Mouse (Mus musculus): ENCODE data around the gene Zbtb32. TPM values are rescaled to one million over a fixed set of nuclear protein-coding genes. Genes with fewer than 3 reads are reported as not detected.

Zbtb32 gene
- total RNA-seq, 1 experiment from 2014 or later, result 0.33 TPM

DNA sequence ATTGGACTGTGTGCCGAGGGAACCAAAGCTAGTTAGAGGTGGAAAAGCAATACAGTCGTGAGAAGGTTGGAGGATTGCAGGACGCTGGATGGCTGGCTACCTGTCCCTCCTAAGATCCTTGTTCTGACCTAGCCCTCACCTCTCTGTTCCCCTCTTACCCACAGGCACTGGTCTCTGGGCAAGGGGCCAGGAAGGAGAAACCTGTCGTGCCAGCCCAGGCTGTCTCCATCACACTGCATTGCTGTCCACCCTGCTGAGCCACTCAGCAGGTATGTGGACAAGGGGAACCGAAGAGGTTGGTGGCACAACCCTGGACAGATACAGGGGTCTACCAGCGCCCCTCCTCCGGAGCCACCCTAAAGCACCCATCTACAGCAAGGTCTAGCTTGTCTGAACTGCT, 1.9 kb upstream of the Zbtb32 start:
- DNase-seq, result no peak

DNA sequence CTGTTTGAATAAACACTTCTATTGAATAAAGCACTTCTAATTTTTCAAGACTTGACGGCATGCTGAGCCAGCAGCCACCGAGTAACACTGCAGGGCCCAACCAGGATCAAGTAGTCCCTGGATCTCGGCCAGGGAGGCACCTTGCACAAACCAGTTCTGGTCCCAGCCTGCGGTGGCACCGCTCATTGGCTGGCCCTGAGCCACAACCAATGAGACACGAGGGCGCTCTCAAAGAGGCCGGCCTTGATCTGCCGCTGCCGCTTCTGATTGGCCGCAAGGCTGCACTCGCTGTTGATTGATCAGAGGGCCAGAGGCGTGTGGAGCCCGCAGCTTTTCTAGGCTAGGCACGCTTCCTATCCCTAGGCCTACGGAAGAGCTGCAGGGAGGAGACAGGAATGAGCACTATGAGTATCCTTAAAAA, 1.2 kb upstream of the Zbtb32 start:
- DNase-seq, result peak; percentile 94

DNA sequence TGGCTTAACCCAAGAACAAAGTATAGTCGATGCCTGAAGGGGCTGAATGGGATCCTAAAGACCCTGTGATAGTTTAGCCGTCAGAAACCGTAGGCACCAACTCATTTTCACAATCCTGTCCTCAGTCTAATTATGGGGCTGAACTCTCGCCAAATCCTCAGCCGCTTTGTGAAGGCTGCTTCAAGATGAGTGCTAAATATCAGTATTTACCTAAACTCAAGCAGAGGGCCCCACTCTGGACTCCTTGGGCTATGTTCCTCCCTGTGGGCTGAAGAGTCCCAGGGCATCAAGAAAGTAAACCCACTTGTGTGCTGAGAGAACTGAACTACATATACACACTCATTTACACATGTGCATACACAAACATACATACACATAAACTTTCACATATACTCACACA, 1.9 kb downstream of the Zbtb32 start:
- DNase-seq, result no peak

GRCm38 (mm10) chr7:30596093-30596492, 2.6 kb downstream of the Zbtb32 start:
- no peak for DNase-seq

DNA sequence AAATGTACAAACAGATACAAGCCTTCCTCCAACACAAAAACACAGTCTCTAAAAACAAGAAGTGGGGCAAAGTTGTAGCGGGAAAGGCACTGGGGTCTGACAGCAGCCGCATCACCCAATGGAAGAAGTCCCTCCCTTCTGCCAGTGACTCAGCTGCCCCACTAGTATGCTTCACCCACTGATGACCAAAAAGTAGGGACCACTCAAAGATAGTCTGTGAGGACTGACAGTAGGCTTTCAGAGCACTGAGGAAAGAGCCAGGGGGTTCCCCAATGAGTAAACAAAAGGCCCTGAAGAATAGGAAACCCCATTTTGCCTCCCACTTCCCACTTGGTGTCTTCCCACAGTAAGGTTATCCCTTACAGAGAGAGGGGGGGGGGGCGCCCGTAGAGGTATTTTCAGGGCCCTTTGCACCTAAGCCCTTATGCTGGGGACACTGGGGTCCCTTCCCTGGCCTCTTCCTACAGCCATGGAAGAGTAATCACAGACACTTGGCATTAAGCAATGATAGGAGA, 4.1 kb downstream of the Zbtb32 start:
- no peak for DNase-seq

GRCm38 (mm10) chr7:30593579-30594509, 4.9 kb downstream of the Zbtb32 start:
- DNase-seq, result no peak

- DNase-seq, result no peak
Observed at GRCm38 (mm10) chr7:30592772-30593423, 5.8 kb downstream of the Zbtb32 start.

DNA sequence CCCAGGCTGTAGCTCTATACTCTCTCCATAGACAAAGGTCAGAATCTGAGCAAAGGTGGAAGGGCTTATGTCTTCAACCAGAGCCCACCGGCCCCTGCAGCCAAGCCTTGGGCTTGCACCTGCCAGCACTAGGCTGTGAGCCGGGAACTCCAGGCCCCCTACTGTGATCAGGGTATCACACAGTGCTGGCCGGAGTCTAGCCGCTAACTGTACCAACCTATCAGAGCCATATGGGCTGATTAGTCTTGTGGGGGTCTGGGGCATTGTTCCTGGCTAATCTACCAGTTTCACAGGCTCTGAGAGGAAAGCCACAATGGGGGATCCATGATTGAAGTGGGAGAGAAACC, 7.1 kb downstream of the Zbtb32 start:
- DNase-seq, result no peak

DNA sequence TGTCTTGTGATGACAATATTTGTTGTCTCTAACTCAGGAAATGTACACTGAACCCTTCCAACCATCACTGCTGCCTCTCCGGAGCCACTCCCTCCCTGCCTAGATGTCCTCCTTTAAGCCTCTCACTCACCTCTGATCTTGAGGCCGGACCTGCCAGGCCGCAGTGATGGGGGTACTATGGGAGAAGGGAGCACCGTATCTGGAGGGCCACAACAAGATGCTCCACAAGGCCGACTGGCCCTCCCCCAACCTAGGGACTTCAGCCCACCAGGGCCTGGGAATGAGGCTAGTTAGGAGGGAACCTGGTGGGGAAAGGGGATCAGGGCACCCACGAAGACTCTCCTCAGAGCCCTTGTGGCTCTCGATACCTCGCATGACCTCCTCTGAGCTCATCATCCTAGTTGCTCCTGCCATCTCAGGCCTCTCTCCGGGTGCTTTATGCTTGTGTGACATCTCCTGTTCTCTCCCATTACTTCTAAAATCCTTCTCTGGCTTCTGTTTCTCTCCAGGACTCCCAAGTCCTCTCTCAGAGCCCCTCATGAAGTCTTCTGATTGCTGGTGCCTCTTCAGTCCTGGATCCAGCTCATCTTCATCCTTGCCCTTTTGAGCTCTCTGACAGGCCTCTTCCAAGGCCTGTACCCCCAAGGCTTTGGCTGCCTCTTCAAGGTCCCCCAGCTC, 7.6 kb downstream of the Zbtb32 start:
- no peak for DNase-seq

DNA sequence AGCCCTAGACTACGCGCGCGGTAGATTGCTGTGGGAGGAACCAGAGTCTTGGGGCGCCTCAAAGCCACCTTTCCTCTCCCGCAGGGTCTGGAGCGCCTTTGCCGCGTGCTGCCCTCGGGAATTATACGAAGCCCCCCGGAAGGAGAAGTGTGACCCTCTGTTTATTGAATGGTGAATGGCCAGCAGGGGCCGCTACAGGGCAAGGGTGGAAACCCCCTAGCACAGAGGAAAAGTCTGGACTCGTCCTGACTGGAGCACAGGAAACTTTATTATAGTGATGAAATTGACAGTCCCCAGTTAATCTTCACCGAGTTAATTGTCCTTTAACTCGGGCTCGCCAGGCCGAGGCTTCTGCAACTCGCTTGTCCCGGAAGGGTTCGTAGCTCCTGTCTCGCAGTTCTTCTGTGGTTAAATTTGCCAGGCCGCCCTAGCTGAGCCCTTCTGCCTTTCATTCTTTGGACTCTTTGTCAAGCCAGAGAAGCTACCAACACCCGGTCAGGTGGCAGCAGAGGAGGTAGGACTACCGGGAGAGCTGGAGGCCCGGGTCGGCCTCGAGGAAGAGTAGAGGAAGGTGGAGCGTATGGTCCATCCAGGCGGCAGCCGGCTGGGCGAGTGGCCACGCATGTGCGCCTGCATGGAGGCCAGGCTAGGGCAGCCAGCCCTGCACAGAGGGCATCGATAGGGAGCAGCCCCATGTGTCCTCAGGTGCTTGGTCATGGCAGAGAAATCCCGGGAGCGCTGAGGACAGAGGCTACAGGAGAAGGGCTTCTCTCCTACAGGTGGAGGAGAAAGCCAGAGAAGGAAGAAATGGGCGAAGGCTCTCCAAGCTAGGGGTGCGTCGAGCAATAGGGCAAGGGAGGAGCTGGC, 9.0 kb downstream of the Zbtb32 start:
- DNase-seq, result peak; percentile 86

- peak; percentile 96 for DNase-seq
Observed at GRCm38 (mm10) chr7:30588676-30589434, 9.9 kb downstream of the Zbtb32 start, which contains the start of gene Kmt2b. Gene Kmt2b (minus strand): TSS chr7:30588726.

DNA sequence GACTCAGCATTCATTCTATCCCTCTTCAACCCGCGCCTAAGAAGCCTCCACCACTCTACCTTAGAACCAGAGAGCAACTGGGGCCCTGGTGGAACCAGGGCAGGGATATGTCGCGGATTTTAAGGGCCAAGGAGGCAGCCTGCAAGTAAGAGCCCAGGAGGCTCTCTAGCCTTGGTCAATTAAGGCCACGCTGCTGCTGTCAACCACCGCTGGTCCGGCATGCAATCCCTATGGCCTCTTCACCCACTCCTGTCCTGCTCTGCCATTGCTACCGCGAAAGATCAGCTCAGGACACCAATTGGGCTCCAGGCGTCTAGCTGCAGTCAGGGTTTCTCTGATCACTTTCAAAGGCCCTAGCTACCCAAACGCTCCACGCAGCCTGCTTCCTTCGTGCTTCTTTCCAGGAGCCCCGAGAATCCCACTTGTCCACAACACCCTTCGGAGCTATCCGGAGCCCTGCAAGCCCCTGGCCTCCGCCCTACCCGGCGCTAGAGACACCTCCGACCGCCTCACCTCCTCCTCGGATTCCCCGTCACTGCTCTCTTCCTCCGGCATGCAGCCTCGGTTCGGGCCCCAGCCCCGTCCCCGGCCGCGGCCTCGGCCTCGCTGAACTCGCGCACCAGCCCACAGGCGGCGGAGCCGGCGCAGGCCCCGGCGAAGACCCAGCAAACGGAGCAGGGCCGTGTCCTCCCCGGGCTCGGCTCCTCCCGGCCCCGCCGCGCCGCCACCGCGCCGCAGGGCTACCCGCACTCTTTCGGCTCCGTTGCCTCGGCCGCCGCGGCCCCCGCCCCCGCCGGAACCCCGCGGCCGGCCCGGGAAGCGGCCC, 10.7 kb downstream of the Zbtb32 start:
- peak; percentile 47 for DNase-seq

GRCm38 (mm10) chr7:30586455-30587020, 12.2 kb downstream of the Zbtb32 start:
- DNase-seq, result no peak

DNA sequence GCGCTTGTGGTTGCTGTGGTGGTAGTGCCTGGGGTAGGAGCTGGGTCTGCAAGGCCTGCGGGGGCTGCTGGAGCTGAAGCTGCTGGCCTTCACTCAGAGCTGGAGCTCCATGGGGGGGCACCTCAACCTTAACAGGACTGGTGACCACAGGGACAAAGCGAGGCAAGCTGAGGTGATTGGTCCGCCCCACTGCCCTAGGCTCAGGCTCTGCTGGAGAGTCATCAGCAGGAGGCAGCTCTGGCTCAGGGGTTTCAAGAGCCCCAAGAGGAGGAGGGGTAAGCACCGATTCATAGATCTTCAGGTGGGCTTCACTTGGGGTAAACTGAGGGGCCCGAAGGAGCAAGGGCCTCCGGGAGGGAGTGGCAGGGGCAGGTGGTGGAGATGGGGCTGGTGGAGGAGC, 13.5 kb downstream of the Zbtb32 start:
- no peak for DNase-seq

- no peak for DNase-seq
Observed at GRCm38 (mm10) chr7:30584339-30584738, 14.4 kb downstream of the Zbtb32 start.

DNA sequence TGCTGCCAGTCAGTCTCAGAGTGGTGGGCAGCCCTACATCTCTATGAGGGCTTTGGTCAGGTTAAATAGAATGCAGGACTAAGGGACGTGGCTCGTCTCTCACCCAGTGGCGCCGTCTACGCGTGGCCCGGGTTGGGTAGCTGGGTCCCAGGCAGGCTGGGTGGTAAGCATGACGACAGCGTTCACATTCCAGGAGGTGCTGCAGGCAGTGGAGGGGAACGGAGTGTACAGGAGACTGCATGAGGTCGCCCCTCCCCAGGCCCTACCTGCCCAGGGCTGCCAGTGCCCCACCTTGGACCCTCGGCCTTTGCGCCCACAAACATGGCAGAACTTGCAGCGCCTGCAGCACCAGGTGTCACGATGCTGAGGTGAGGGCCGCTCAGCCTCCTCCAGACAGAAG, 17.2 kb downstream of the Zbtb32 start:
- no peak for DNase-seq

DNA sequence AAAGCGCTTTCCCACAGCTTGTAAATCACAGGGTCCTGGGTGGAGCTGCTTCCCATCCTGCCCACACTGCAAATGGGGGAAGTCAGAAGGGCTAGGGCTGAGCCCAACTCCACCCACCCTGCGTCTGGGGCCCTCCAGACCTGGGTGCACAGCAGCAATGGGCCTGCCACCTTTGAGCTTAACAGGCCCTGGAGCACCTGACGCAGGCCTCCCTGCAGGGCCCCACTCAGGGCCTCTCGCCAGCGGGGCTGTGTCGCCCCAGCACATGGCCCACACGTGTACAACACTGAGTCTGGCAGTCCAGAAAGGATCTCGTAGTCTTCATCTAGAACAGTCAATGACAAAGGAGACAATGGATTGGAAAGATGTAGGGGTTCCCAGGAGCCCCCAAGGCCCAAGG, 18.8 kb downstream of the Zbtb32 start:
- DNase-seq, result no peak

DNA sequence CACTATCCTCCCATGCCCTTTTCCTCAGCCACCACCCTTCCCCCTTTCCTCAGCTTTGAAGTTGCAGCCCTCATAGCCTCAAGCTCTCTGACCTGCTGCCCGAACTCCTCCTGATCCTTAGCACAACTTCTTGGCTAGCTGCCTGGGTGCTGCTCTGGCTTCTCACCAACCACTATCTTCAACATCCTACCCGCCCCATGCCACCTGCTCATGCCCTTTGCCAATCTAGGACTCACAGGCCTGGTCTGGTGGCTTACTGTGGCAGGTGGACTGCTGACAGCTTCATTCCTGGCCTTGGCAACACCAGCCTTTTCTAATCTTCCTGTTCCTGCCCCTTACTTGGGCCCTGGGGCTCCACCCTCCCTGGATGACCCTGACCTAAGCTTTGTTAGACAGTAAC, 25.7 kb downstream of the Zbtb32 start:
- DNase-seq, result peak; percentile 52

DNA sequence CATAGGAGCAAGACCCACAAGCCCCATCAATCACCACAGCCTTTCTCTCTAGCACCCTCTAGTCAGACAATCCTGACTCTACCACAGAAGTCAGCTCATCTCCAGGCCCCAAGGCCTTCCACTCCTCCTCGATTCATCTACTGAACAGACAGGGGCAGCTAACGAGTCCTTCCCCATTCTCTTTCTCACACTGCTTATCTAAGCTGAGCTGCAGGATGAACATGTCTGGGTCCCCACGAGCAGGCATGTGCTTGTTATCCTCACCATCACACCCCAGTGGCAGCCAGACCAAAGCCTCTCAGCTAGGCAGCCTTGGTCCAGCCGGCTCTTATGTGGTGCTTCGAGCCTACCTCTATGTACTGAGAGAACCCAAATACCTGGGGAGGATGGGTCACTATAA, 26.3 kb downstream of the Zbtb32 start:
- no peak for DNase-seq

GRCm38 (mm10) chr7:30567555-30567954, 31.2 kb downstream of the Zbtb32 start:
- DNase-seq, result no peak

Data from adrenal gland, postnatal 25 days (tissue).